Mouse (Mus musculus): ENCODE measurements around the gene Tbxas1. TPM values are rescaled to one million over a fixed set of nuclear protein-coding genes. Genes with fewer than 3 reads are reported as not detected.
A peak's percentile ranks its signal among the peaks of the same experiment; 100 is the strongest.

Gene Tbxas1
- polyA plus RNA-seq, 1 experiment from 2014 or later = 1.8 TPM

GRCm38 (mm10) chr6:38863595-38863994 lies 11.6 kb upstream of the Tbxas1 start:
- ATAC-seq (replicated peaks) = no peak
- WGBS = 59% methylated on average over 3 of the region's 3 CpGs
- no peaks in the 10 kb centered on the region for H3K27me3 ChIP-seq
- H3K9ac ChIP-seq (replicated peaks) = no peak overlapping the region
- no peaks in the 10 kb centered on the region for H3K36me3 ChIP-seq
- H3K4me3 ChIP-seq = no peak overlapping the region
- H3K27ac ChIP-seq (replicated peaks) = no peak overlapping the region
- no peaks in the 10 kb centered on the region for H3K9me3 ChIP-seq
- peaks cover 14% of the 10 kb centered on the region for H3K4me1 ChIP-seq
- no peak overlapping the region for H3K4me2 ChIP-seq (replicated peaks)

GRCm38 (mm10) chr6:38865805-38866204 lies 9.4 kb upstream of the Tbxas1 start:
- ATAC-seq (replicated peaks) = no peak
- 0 out of 2 replicates have a peak, but pooled peaks cover 4% of the 10 kb centered on the region for H3K36me3 ChIP-seq
- H3K4me3 ChIP-seq = no peak overlapping the region
- no peaks in the 10 kb centered on the region for H3K27me3 ChIP-seq
- H3K27ac ChIP-seq (replicated peaks) = no peak overlapping the region
- peaks cover 20% of the 10 kb centered on the region for H3K4me1 ChIP-seq
- H3K4me2 ChIP-seq (replicated peaks) = no peak overlapping the region
- no peaks in the 10 kb centered on the region for H3K9me3 ChIP-seq
- H3K9ac ChIP-seq (replicated peaks) = no peak overlapping the region

GRCm38 (mm10) chr6:38866357-38866756 lies 8.8 kb upstream of the Tbxas1 start:
- no peak overlapping the region for H3K4me3 ChIP-seq
- H3K4me2 ChIP-seq (replicated peaks) = no peak overlapping the region
- 73% methylated on average over 1 of the region's 1 CpGs for WGBS
- H3K4me1 ChIP-seq = peaks cover 22% of the 10 kb centered on the region
- ATAC-seq (replicated peaks) = no peak
- H3K9me3 ChIP-seq = no peaks in the 10 kb centered on the region
- H3K36me3 ChIP-seq = 0 out of 2 replicates have a peak, but pooled peaks cover 4% of the 10 kb centered on the region
- no peak overlapping the region for H3K27ac ChIP-seq (replicated peaks)
- H3K9ac ChIP-seq (replicated peaks) = no peak overlapping the region
- H3K27me3 ChIP-seq = no peaks in the 10 kb centered on the region

- H3K9ac ChIP-seq (replicated peaks) = no peak overlapping the region
- no peaks in the 10 kb centered on the region for H3K9me3 ChIP-seq
- no peak overlapping the region for H3K4me2 ChIP-seq (replicated peaks)
- no peak overlapping the region for H3K4me3 ChIP-seq
- peaks cover 26% of the 10 kb centered on the region for H3K4me1 ChIP-seq
- H3K27me3 ChIP-seq = no peaks in the 10 kb centered on the region
- no peak for ATAC-seq (replicated peaks)
- 0 out of 2 replicates have a peak, but pooled peaks cover 4% of the 10 kb centered on the region for H3K36me3 ChIP-seq
- H3K27ac ChIP-seq (replicated peaks) = no peak overlapping the region
- 73% methylated on average over 2 of the region's 2 CpGs for WGBS
Observed at GRCm38 (mm10) chr6:38866761-38867160, 8.4 kb upstream of the Tbxas1 start.

GRCm38 (mm10) chr6:38867291-38867690 lies 7.9 kb upstream of the Tbxas1 start:
- Histone ChIP-seq H3K4me2 (replicated peaks) (no peak overlapping the region), H3K4me1 (peaks cover 32% of the 10 kb centered on the region), H3K36me3 (peaks cover 4% of the 10 kb centered on the region; the same call in 1 of the 2 replicates), H3K4me3 (no peak overlapping the region), H3K27ac (replicated peaks) (no peak overlapping the region), H3K9ac (replicated peaks) (no peak overlapping the region), H3K9me3 (no peaks in the 10 kb centered on the region), H3K27me3 (no peaks in the 10 kb centered on the region)
- 7% methylated on average over 1 of the region's 1 CpGs for WGBS
- ATAC-seq (replicated peaks) = no peak

- no peak overlapping the region for H3K27ac ChIP-seq (replicated peaks)
- peaks cover 48% of the 10 kb centered on the region for H3K4me1 ChIP-seq
- no peak overlapping the region for H3K4me2 ChIP-seq (replicated peaks)
- H3K27me3 ChIP-seq = no peaks in the 10 kb centered on the region
- 98% methylated on average over 1 of the region's 1 CpGs for WGBS
- ATAC-seq (replicated peaks) = no peak
- H3K4me3 ChIP-seq = no peak overlapping the region
- H3K9me3 ChIP-seq = no peaks in the 10 kb centered on the region
- H3K9ac ChIP-seq (replicated peaks) = no peak overlapping the region
- peaks cover 4% of the 10 kb centered on the region; the same call in 1 of the 2 replicates for H3K36me3 ChIP-seq
Observed at GRCm38 (mm10) chr6:38868974-38869373, 6.2 kb upstream of the Tbxas1 start.

- Histone ChIP-seq H3K36me3 (peaks cover 4% of the 10 kb centered on the region; the same call in 1 of the 2 replicates), H3K9ac (replicated peaks) (no peak overlapping the region), H3K9me3 (no peaks in the 10 kb centered on the region), H3K27me3 (no peaks in the 10 kb centered on the region), H3K27ac (replicated peaks) (no peak overlapping the region), H3K4me2 (replicated peaks) (no peak overlapping the region), H3K4me3 (no peak overlapping the region), H3K4me1 (peaks cover 51% of the 10 kb centered on the region)
- no peak for ATAC-seq (replicated peaks)
- 26% methylated on average over 2 of the region's 2 CpGs for WGBS
Observed at GRCm38 (mm10) chr6:38870070-38870469, 5.1 kb upstream of the Tbxas1 start.

GRCm38 (mm10) chr6:38871051-38871450 lies 4.2 kb upstream of the Tbxas1 start:
- H3K27ac ChIP-seq (replicated peaks) = no peak overlapping the region
- no peaks in the 10 kb centered on the region for H3K9me3 ChIP-seq
- peaks cover 48% of the 10 kb centered on the region for H3K4me1 ChIP-seq
- no peak overlapping the region for H3K4me3 ChIP-seq
- H3K27me3 ChIP-seq = no peaks in the 10 kb centered on the region
- no peak overlapping the region for H3K4me2 ChIP-seq (replicated peaks)
- no peak overlapping the region for H3K9ac ChIP-seq (replicated peaks)
- no peak for ATAC-seq (replicated peaks)
- peaks cover 4% of the 10 kb centered on the region; the same call in 1 of the 2 replicates for H3K36me3 ChIP-seq
- WGBS = 15% methylated on average over 7 of the region's 7 CpGs

- Histone ChIP-seq H3K9ac (replicated peaks) (peak overlapping the region; percentile 32; the same call in 1 of the 2 replicates), H3K27me3 (no peaks in the 10 kb centered on the region; the same call in 1 of the 2 replicates), H3K27ac (replicated peaks) (no peak overlapping the region), H3K4me2 (replicated peaks) (peak overlapping the region; percentile 74), H3K36me3 (peaks cover 4% of the 10 kb centered on the region; the same call in 1 of the 2 replicates), H3K9me3 (no peaks in the 10 kb centered on the region), H3K4me3 (peak overlapping the region; percentile 100), H3K4me1 (peaks cover 43% of the 10 kb centered on the region)
- 68% methylated on average over 1 of the region's 1 CpGs for WGBS
- no peak for ATAC-seq (replicated peaks)
Observed at GRCm38 (mm10) chr6:38873316-38873715, 1.9 kb upstream of the Tbxas1 start.

GRCm38 (mm10) chr6:38874035-38874434 lies 1.2 kb upstream of the Tbxas1 start:
- Histone ChIP-seq H3K4me2 (replicated peaks) (peak overlapping the region; percentile 74), H3K4me3 (peak overlapping the region; percentile 100), H3K4me1 (peaks cover 43% of the 10 kb centered on the region), H3K27ac (replicated peaks) (peak overlapping the region; percentile 97), H3K27me3 (no peaks in the 10 kb centered on the region; the same call in 1 of the 2 replicates), H3K9ac (replicated peaks) (peak overlapping the region; percentile 100), H3K9me3 (no peaks in the 10 kb centered on the region), H3K36me3 (peaks cover 4% of the 10 kb centered on the region; the same call in 1 of the 2 replicates)
- 1% methylated on average over 8 of the region's 8 CpGs for WGBS
- peak; percentile 29; the same call in 1 of the 2 replicates for ATAC-seq (replicated peaks)

GRCm38 (mm10) chr6:38874565-38875257 lies 493 bp upstream of the Tbxas1 start:
- under 1% methylated on average over 23 of the region's 23 CpGs for WGBS
- H3K9ac ChIP-seq (replicated peaks) = peak overlapping the region; percentile 100
- H3K36me3 ChIP-seq = peaks cover 4% of the 10 kb centered on the region; the same call in 1 of the 2 replicates
- H3K9me3 ChIP-seq = no peaks in the 10 kb centered on the region
- H3K4me1 ChIP-seq = peaks cover 43% of the 10 kb centered on the region
- peak overlapping the region; percentile 74 for H3K4me2 ChIP-seq (replicated peaks)
- ATAC-seq (replicated peaks) = peak; percentile 0; the same call in 1 of the 2 replicates
- H3K4me3 ChIP-seq = peak overlapping the region; percentile 100
- H3K27ac ChIP-seq (replicated peaks) = peak overlapping the region; percentile 97
- H3K27me3 ChIP-seq = no peaks in the 10 kb centered on the region; the same call in 1 of the 2 replicates

- H3K27ac ChIP-seq (replicated peaks) = peak within 1 kb of the TSS; percentile 97
- H3K4me3 ChIP-seq = peak within 1 kb of the TSS; percentile 100
- peak within 1 kb of the TSS; percentile 100 for H3K9ac ChIP-seq (replicated peaks)
- H3K4me1 ChIP-seq = peaks cover 35% of the 10 kb centered on the region
- ATAC-seq (replicated peaks) = peak; percentile 86
- peak within 1 kb of the TSS; percentile 74 for H3K4me2 ChIP-seq (replicated peaks)
- H3K9me3 ChIP-seq = no peaks in the 10 kb centered on the region
- no peaks in the 10 kb centered on the region; the same call in 1 of the 2 replicates for H3K36me3 ChIP-seq
- H3K27me3 ChIP-seq = no peaks in the 10 kb centered on the region; the same call in 1 of the 2 replicates
- WGBS = under 1% methylated on average over 85 of the region's 108 CpGs
Observed at GRCm38 (mm10) chr6:38876071-38876911, 1.1 kb downstream of the Tbxas1 start, which contains the start of gene Hipk2. Gene Hipk2, minus strand, starts transcription at chr6:38876165.

Measured in forebrain, embryonic 15.5 days (tissue).